ENCODE assay signal across 12 mouse cellular contexts in the genomic region with DNA sequence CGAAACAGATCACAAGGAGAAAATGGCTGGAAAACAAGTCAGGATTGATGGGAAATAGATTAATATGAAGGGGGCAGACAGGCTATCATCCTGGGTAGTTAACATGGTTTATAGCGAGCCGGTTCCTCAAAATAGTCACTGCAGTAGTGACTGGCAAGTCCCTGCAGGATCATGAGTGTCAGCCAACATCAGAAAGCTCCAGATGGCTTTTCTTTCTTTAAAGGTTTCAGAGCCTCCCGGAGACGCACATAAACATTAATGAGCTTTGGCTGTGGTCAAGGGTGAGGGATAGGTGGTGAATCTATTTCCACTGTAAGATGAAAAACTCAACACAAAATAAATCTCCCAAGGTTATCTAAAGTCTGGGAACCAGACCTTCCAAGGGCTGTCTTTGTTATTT.
"Had no signal": no experiment of that assay in that cellular context is flagged by ENCODE, and none has a peak within 500 bp of the region (broad histone marks: within the 10 kb centered on the region; RNA-seq: fewer than 3 reads in every experiment).

No protein-coding gene starts in this region.

- H3K4me2 ChIP-seq: intestine, embryonic 15.5 days; liver, embryonic 13.5 days; midbrain, embryonic 11.5 days had no signal

- H3K27ac ChIP-seq: intestine, embryonic 15.5 days; liver, embryonic 13.5 days; stomach, postnatal 0 days had no signal

- H3K36me3 ChIP-seq: intestine, embryonic 15.5 days; liver, embryonic 13.5 days had no signal

- H3K9ac ChIP-seq: intestine, embryonic 15.5 days; liver, embryonic 13.5 days had no signal

- H3K4me1 ChIP-seq: intestine, embryonic 15.5 days; liver, embryonic 13.5 days had no signal

- H3K27me3 ChIP-seq: intestine, embryonic 15.5 days; liver, embryonic 13.5 days had no signal

- H3K4me3 ChIP-seq: intestine, embryonic 15.5 days; liver, embryonic 13.5 days had no signal

- H3K9me3 ChIP-seq: intestine, embryonic 15.5 days; liver, embryonic 13.5 days had no signal

- DNase-seq: kidney, adult 11 months; kidney, postnatal 36 days; liver, embryonic 13.5 days; lung, adult 2 months; lung, postnatal 14 days; lung, postnatal 4 days; midbrain, embryonic 14.5 days; thymus, adult 2 months; thymus, postnatal 25 days had no signal

- ATAC-seq: intestine, embryonic 15.5 days had no signal
